ENCODE assay signal across 25 mouse cellular contexts in genomic region chr2:102749926-102750325, GRCm38 (mm10).
"Had no signal": no experiment of that assay in that cellular context is flagged by ENCODE, and none has a peak within 500 bp of the region (broad histone marks: within the 10 kb centered on the region; RNA-seq: fewer than 3 reads in every experiment).

No protein-coding gene starts in this region.

- H3K4me2 ChIP-seq: heart, embryonic 11.5 days; heart, embryonic 13.5 days; heart, embryonic 15.5 days; hindbrain, embryonic 13.5 days; hindbrain, embryonic 15.5 days; limb, embryonic 12.5 days; liver, embryonic 11.5 days; liver, embryonic 13.5 days had no signal

- ATAC-seq: hindbrain, postnatal 0 days; intestine, postnatal 0 days had no signal

- H3K36me3 ChIP-seq: heart, embryonic 13.5 days; heart, embryonic 15.5 days; limb, embryonic 10.5 days; limb, embryonic 12.5 days; liver, embryonic 13.5 days had no signal

- DNase-seq: gastrocnemius, postnatal 14 days; gastrocnemius, postnatal 36 days; heart, adult 11 months; heart, adult 2 months; heart, postnatal 14 days; heart, postnatal 36 days; kidney, adult 18-20 months; kidney, adult 8-10 months; kidney, postnatal 10 days; kidney, postnatal 25 days; kidney, postnatal 4 days; liver; liver, embryonic 13.5 days had no signal

- H3K9me3 ChIP-seq: heart, embryonic 13.5 days; heart, embryonic 15.5 days; hindbrain, embryonic 13.5 days; hindbrain, embryonic 15.5 days; limb, embryonic 10.5 days; limb, embryonic 12.5 days; liver, embryonic 13.5 days had no signal

- H3K27ac ChIP-seq: heart, adult 2 months; heart, embryonic 13.5 days; heart, embryonic 15.5 days; hindbrain, embryonic 13.5 days; hindbrain, embryonic 15.5 days; hindbrain, postnatal 0 days; layer of hippocampus, adult 2 months; left cerebral cortex, adult 2 months; limb, embryonic 10.5 days; limb, embryonic 12.5 days; liver, embryonic 13.5 days had no signal

- H3K9ac ChIP-seq: heart, embryonic 13.5 days; heart, embryonic 15.5 days; hindbrain, embryonic 13.5 days; hindbrain, embryonic 15.5 days; limb, embryonic 12.5 days; liver, embryonic 13.5 days had no signal

- H3K4me3 ChIP-seq: heart, adult 2 months; heart, embryonic 13.5 days; heart, embryonic 15.5 days; hindbrain, embryonic 13.5 days; hindbrain, embryonic 15.5 days; layer of hippocampus, adult 2 months; left cerebral cortex, adult 2 months; limb, embryonic 10.5 days; limb, embryonic 12.5 days; liver, embryonic 13.5 days had no signal

- H3K4me1 ChIP-seq: limb, embryonic 12.5 days had no signal

- H3K27me3 ChIP-seq: heart, embryonic 13.5 days; heart, embryonic 15.5 days; hindbrain, embryonic 13.5 days; hindbrain, embryonic 15.5 days; limb, embryonic 12.5 days; liver, embryonic 13.5 days had no signal
